Mouse (Mus musculus): ENCODE data around the gene Psmc6. TPM values are rescaled to one million over a fixed set of nuclear protein-coding genes. Genes with fewer than 3 reads are reported as not detected.

Gene Psmc6
- total RNA-seq, 2 experiments from 2014 or later: 120 to 140 TPM

- no peak for ATAC-seq (ENCODE audit: poor library complexity, severe bottlenecking)
Observed at GRCm38 (mm10) chr14:45329018-45329588, 485 bp upstream of the Psmc6 start.

DNA sequence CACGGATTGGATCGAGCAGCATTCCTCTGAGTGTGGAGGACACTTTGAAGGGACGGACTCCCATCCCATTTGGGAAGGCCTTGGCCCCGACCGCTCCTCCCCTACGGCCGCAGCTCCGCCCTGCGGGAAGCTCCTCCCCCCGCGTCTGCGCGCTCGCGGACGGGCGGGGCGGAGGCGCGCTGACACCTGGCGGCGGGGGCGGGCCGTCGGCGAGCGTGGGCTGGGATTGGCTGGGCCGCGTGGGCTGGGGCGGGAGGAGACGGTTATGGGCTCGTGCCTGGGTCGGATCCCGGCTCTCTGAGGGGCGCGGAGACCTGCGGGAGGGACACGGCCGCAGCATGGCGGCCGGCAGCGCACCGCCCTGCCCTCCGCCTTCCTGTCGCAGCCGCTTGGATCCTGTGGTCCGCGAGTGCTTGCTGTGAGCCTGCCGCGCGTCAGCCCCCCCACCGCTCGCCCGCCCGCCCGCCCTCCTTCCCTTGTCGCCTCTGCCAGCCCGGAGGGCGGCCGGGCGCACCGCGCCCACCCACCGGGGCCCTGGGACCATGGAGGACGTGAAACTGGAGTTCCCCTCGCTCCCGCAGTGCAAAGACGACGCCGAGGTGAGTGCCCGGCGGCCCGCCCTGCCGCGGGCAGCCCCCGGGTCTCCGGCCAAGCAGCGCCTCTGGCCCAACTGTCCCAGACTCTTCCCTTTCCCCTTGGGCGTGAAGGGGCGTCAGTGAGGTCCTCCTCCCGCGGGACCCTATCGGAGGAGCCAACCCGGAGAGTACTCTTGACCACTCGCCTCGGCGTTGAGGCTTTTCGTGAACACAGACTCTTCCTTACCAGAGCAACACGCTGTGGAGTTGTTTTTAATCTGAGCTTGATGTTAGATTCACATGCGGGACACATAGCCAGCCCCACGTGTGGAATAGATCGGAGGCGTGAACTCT lies 21.6 kb downstream of the Psmc6 start, which contains the start of gene Styx:
Gene Styx, plus strand, starts transcription at position 163 of the 929 bp plus-strand sequence.
- ATAC-seq (ENCODE audit: poor library complexity, severe bottlenecking): peak; percentile 100

DNA sequence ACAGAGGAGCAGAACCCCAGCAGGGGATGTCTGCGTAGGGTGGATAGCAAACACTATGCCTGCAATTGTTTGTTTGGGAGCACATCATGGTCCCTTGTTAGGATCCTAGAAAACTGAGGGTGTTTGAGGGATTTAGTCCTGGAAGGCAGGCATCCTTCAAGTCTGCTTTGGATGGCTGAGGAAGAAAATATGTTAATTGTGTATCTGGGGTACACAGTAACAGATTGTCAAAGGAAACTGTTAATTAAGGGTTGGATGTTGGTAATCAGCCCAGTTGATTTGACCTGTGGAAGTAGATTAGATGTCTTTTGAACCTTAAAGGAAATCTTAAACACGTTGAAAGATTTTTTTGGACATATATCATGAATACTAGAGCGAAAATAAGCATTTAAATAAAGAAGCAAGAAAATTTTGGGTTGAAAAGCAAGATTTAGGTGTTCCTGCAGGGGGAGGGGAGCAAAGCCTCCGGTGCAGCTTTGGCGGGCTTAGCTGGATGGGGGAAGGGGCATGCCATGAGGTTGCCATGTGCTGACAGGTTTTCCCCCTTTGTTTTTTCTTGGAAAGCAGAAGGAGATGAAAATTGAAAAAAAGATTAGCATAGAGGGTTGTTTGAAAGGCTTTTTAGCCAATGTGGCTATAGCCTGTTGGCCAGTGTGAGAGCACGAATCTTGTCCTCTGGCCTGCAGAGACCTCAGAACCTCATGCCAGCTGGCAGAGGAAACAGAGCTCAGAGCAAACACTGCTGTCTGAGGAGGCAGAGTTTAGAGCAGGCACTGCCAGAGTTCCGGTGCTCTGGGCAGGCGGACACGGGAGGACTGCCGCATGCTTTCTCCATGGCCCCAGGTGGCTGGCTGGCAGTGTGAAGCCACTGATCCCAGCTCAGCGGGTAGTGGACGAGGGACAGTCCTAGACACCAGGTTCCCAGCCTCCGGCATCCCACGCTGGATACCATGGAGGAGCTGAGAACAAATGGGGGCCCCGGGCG lies 34.9 kb downstream of the Psmc6 start:
- no peak for ATAC-seq (ENCODE audit: poor library complexity, severe bottlenecking)

DNA sequence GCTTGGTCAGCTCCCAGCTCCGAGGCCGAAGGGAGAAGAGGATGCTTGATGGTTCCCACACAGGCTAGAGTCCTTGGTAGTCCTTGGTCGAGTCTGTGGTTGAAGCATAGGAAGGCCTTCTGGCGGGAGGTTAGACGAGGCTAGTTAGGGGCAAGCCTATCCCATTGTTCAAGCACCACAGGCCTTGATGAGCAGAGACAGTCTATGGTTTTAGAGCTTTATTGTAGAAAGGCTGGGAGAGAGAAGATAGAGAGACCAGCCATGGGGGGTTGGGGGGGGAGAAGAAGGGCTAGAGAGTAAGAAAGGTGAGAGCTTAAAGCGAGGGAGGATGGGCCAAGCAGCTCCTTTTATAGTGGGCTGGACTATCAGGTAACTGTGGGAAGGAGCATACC lies 35.6 kb downstream of the Psmc6 start:
- no peak for ATAC-seq (ENCODE audit: poor library complexity, severe bottlenecking)

DNA sequence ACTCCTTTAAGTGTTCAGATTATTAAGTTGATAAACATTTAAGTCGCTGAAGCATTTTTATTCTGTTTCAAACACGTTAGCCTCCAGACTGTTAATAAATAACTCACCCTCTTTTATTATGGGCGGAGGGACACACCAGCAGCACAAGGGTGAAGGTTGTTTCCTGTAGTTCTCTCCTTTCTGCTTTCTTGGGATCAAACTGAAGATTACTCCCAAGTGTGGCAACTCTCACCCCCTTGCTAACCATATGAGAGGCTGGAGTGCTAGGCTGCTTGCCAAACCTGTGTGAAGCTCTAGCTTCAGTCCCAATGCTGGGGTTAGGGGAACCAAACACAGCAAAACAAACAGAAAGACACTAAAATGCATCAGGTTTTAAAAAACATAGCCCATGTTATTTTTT lies 49.2 kb downstream of the Psmc6 start:
- ATAC-seq (ENCODE audit: poor library complexity, severe bottlenecking): no peak

- no peak for ATAC-seq (ENCODE audit: poor library complexity, severe bottlenecking)
Observed at GRCm38 (mm10) chr14:45380756-45381155, 51.2 kb downstream of the Psmc6 start.

- peak; percentile 51; the same call in 1 of the 2 replicates for ATAC-seq (ENCODE audit: poor library complexity, severe bottlenecking)
Observed at GRCm38 (mm10) chr14:45382912-45383311, 53.3 kb downstream of the Psmc6 start.

GRCm38 (mm10) chr14:45385596-45385995 lies 56.0 kb downstream of the Psmc6 start:
- no peak for ATAC-seq (ENCODE audit: poor library complexity, severe bottlenecking)

DNA sequence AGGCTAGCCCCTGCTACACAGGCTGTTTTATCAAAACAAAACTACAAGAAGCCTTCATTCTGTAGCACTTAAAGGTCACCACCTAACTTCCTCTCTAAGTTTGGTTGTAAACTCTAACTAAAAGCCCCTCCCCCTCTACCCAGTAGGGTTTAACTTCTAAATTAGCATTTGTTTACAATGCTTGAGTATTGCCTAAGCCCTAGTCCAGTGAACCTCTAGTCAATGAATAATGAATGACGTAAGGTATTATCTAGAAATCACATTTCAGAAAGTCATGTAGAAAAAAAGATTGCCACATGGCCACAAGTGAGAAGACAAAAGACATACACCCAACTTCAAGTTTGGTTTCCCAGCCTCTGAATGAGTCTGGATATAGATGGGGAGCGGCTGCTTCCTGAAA lies 57.9 kb downstream of the Psmc6 start:
- peak; percentile 20 for ATAC-seq (ENCODE audit: poor library complexity, severe bottlenecking)

DNA sequence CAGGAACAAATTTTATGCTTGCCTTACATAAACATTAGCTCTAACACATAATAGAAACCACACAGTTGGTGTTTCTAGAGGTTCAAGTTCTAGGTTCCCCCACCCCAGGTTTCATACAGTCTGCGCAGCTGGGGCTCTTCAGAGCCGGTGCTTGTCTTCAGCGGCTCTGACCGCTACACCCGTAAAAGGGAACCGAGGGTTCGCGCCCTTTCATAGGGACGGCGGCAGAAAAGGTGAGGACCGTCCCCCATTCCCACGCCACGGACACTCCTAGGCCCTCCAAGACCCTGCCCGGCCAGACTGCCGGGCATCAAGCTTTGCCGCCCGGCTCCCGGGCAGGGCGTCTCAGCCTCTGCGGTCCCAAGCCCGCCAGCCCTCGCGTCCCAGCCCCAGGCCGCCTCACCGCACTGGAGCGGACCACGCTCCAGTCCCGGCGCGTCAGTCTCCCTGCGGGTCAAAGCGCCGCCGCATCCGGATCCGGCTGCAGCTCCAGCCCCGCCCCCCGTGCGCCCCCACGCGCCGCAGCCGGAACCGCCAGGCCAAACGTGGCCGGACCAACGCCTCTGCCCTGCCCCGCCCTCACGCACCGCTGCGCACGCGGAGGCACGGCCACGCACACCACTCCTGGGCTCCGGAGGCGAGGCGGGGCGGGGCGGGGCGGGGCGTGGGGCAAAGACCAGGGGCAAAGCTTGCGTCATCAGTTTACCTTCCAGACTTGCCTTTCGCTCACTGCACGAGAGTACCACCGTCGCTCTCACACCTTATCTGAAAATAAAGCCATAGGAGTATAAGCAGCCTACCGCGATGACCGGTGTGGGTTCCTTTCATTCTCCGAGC lies 59.0 kb downstream of the Psmc6 start:
- ATAC-seq (ENCODE audit: poor library complexity, severe bottlenecking): peak; percentile 94

DNA sequence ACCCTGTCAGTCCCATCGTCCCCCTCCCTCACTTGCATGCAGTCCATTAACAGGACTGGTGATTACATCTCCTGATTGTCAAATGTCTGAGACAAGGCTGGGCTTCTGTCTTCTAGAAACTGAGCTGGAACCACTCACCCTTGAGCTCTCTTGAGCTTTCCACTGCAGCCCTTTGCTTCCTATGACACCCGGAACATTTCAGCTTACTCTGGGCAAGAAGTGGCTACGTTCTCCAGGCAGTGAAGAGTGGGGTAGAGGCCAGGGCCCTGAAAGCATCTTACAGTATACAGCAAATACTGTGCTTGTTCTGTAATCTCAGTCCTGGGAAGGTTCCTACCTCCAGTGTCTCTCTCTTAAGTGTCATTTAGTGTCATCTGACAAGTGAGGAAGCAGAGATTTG lies 59.6 kb downstream of the Psmc6 start:
- peak; percentile 4; the same call in 1 of the 2 replicates for ATAC-seq (ENCODE audit: poor library complexity, severe bottlenecking)

Other genes starting within 250 kb of the Psmc6 start
- gene Gpr137c, start 110.1 kb upstream of the Psmc6 start, total RNA-seq (2015): 3.1 and 3.9 TPM in 2 replicates
- 2.1 and 3.4 TPM in 2 replicates for gene Gpr137c, start 110.1 kb upstream of the Psmc6 start, total RNA-seq (2017)
- gene Txndc16, start 109.5 kb upstream of the Psmc6 start, total RNA-seq (2015): 25.5 and 28.0 TPM in 2 replicates
- 47.1 and 48.1 TPM in 2 replicates for gene Txndc16, start 109.5 kb upstream of the Psmc6 start, total RNA-seq (2017)
- gene Ero1l, start 11.0 kb upstream of the Psmc6 start, total RNA-seq (2015): 72.1 and 75.6 TPM in 2 replicates
- 43.2 and 80.7 TPM in 2 replicates for gene Ero1l, start 11.0 kb upstream of the Psmc6 start, total RNA-seq (2017)
- gene Styx, start 21.3 kb downstream of the Psmc6 start, total RNA-seq (2015): 22.0 and 23.7 TPM in 2 replicates
- 13.1 and 14.1 TPM in 2 replicates for gene Styx, start 21.3 kb downstream of the Psmc6 start, total RNA-seq (2017)
- 15.5 and 18.5 TPM in 2 replicates for gene Gnpnat1, start 75.1 kb downstream of the Psmc6 start, total RNA-seq (2015)
- 12.1 and 13.9 TPM in 2 replicates for gene Gnpnat1, start 75.1 kb downstream of the Psmc6 start, total RNA-seq (2017)
- not detected in 2 replicates for gene Fermt2, start 200.3 kb downstream of the Psmc6 start, total RNA-seq (2015)
- not detected in 2 replicates for gene Fermt2, start 200.3 kb downstream of the Psmc6 start, total RNA-seq (2017)

All from megakaryocyte, adult 5-6 weeks (primary cell).